Mouse (Mus musculus): ENCODE measurements at regions not wholly inside any gene's neighbourhood (a gene's known extent, or its start where the extent isn't known, plus 50 kb on each side); places are given as distances from the start of the nearest gene placed in this dataset.

DNA sequence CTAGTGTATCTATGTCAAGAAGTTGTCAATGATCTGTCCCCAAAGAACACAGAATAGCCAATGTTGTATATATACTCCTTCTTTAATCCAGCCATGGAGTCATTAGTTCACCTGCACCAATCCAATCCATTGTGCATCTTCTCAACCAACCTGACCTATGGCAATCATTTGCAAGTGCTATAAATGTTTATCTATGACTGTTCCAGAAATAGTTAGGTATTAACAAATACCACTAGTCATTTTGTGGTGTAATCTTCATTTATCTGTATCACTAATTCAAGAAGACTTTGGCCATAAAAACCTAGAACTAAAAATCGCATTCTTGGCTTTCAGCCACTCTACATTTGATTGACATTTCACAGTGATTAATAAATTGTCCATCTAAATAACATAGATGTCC, 430.6 kb upstream of the Ubash3b start:
- TF ChIP-seq CTCF (IDR thresholded peaks at IDR 0.05; ENCODE audit: low read depth) (no peak), EP300 (IDR thresholded peaks at IDR 0.05; ENCODE audit: low read depth) (no peak)
